Mouse (Mus musculus): ENCODE results near the gene 4930435E12Rik.

GRCm38 (mm10) chr16:38874481-38874880 is 45.9 kb upstream of the 4930435E12Rik start:
- TF ChIP-seq EP300 (IDR thresholded peaks at IDR 0.05; ENCODE audit: low read length), result no peak
- no peak for TF ChIP-seq ZMIZ1 (IDR thresholded peaks at IDR 0.05; ENCODE audit: low read depth, low read length)
- no peak for TF ChIP-seq TCF12 (IDR thresholded peaks at IDR 0.05; ENCODE audit: low read depth, low read length)
- no peak for TF ChIP-seq ELF1 (IDR thresholded peaks at IDR 0.05; ENCODE audit: low read depth, low read length)
- TF ChIP-seq MXI1 (IDR thresholded peaks at IDR 0.05; ENCODE audit: low read depth, low read length), result no peak
- TF ChIP-seq POLR2A (IDR thresholded peaks at IDR 0.05; ENCODE audit: low read depth, low read length), result no peak
- no peak for TF ChIP-seq CTCF (conservative IDR thresholded peaks at IDR 0.05 in 1 of 2, IDR thresholded peaks at IDR 0.05 in 1 of 2; ENCODE audit: low read depth in 2 of 2, low read length in 2 of 2)
